Mouse (Mus musculus): ENCODE results near the gene Coa4. TPM values are rescaled to one million over a fixed set of nuclear protein-coding genes. Genes with fewer than 3 reads are reported as not detected.

Coa4 gene
- total and polyA plus RNA-seq, 3 experiments = 8.1 to 13.8 TPM; not detected in 1

GRCm38 (mm10) chr7:100536804-100537518, at the start of gene Coa4 (continued):
- peak; percentile 64; the same call in 1 of the 2 replicates for TF ChIP-seq TBP (IDR thresholded peaks at IDR 0.05; ENCODE audit: low read depth, low read length)
- peak; percentile 85 for TF ChIP-seq SIN3A (IDR thresholded peaks at IDR 0.05; ENCODE audit: low read length)
- TF ChIP-seq MYC (IDR thresholded peaks at IDR 0.05; ENCODE audit: low read depth, low read length) = peak; percentile 90
- no peak; the same call in 1 of the 2 replicates for TF ChIP-seq E2F4 (IDR thresholded peaks at IDR 0.05; ENCODE audit: borderline replicate concordance, low read depth, low read length)

- no peak overlapping the region for H3K9ac ChIP-seq (ENCODE audit: control insufficient read depth, low read depth, low read length, poor library complexity, severe bottlenecking)
- H3K27me3 ChIP-seq (ENCODE audit: control insufficient read depth in 1 of 2, insufficient read depth in 2 of 2, low read length in 2 of 2) = no peaks in the 10 kb centered on the region
- no peaks in the 10 kb centered on the region for H3K79me2 ChIP-seq (ENCODE audit: control insufficient read depth, insufficient read depth, low read length, poor library complexity)
- no peak overlapping the region for H3K4me3 ChIP-seq (ENCODE audit: control insufficient read depth in 1 of 2, insufficient read depth in 1 of 2, low read depth in 2 of 2, low read length in 2 of 2)
- TF ChIP-seq TCF12 (IDR thresholded peaks at IDR 0.05; ENCODE audit: low read depth, low read length) (no peak), GABPA (IDR thresholded peaks at IDR 0.05; ENCODE audit: low read depth, low read length) (no peak), TAL1 (IDR thresholded peaks at IDR 0.05; ENCODE audit: low read length) (no peak), RCOR1 (IDR thresholded peaks at IDR 0.05; ENCODE audit: low read depth, low read length) (no peak), POLR2AphosphoS5 (IDR thresholded peaks at IDR 0.05; ENCODE audit: borderline replicate concordance, low read depth, low read length) (no peak), MYB (IDR thresholded peaks at IDR 0.05; ENCODE audit: low read depth, low read length) (no peak), ETS1 (IDR thresholded peaks at IDR 0.05; ENCODE audit: low read depth, low read length) (no peak), SMC3 (IDR thresholded peaks at IDR 0.05; ENCODE audit: low read depth, low read length) (no peak), ZC3H11A (IDR thresholded peaks at IDR 0.05; ENCODE audit: low read depth, low read length) (no peak), USF2 (IDR thresholded peaks at IDR 0.05; ENCODE audit: borderline replicate concordance in 1 of 2, insufficient read depth in 1 of 2, low read depth in 1 of 2, low read length in 2 of 2) (no peak), UBTF (IDR thresholded peaks at IDR 0.05; ENCODE audit: borderline replicate concordance, insufficient read depth, low read depth, low read length) (no peak), E2F4 (IDR thresholded peaks at IDR 0.05; ENCODE audit: borderline replicate concordance, low read depth, low read length) (no peak), RAD21 (IDR thresholded peaks at IDR 0.05; ENCODE audit: low read depth, low read length) (no peak), JUND (IDR thresholded peaks at IDR 0.05; ENCODE audit: low read depth, low read length) (no peak), MEF2A (IDR thresholded peaks at IDR 0.05; ENCODE audit: extremely low read depth, insufficient replicate concordance, low read depth, low read length, poor library complexity, severe bottlenecking) (no peak), CTCF (IDR thresholded peaks at IDR 0.05 in 2 of 3, conservative IDR thresholded peaks at IDR 0.05 in 1 of 3; ENCODE audit: control insufficient read depth in 1 of 3, insufficient read depth in 1 of 3, low read depth in 2 of 3, low read length in 3 of 3, poor library complexity in 1 of 3, severe bottlenecking in 1 of 3) (no peak), MAX (IDR thresholded peaks at IDR 0.05; ENCODE audit: low read length) (no peak), MXI1 (IDR thresholded peaks at IDR 0.05; ENCODE audit: low read depth, low read length) (no peak), NRF1 (IDR thresholded peaks at IDR 0.05; ENCODE audit: insufficient read depth, low read depth, low read length, poor library complexity, severe bottlenecking) (no peak), USF1 (IDR thresholded peaks at IDR 0.05; ENCODE audit: low read depth, low read length) (no peak)
- no peak for DNase-seq (ENCODE audit: low read depth, low spot score)
- no peak overlapping the region for H3K27ac ChIP-seq (ENCODE audit: control insufficient read depth, low read depth, low read length)
- H3K36me3 ChIP-seq (ENCODE audit: control insufficient read depth in 1 of 2, insufficient read depth in 2 of 2, low read length in 2 of 2) = peaks cover 0 to 3% of the 10 kb centered on the region in 2 experiments; a peak in 2 of 4 replicates
- H3K4me1 ChIP-seq (ENCODE audit: control insufficient read depth in 1 of 2, insufficient read depth in 2 of 2, low read length in 2 of 2) = no peaks in the 10 kb centered on the region
- H3K9me3 ChIP-seq (replicated peaks; ENCODE audit: insufficient read depth, low read length) = no peaks in the 10 kb centered on the region
Measured at GRCm38 (mm10) chr7:100487301-100487700, 49.6 kb upstream of the Coa4 start.
